Mouse (Mus musculus) testis, adult 2 months (tissue): Measurements from ENCODE around the gene Polrmt.

ENCODE experiments used
- CTCF ChIP-seq: fragments of 200-500 bp; IDR thresholded peaks from 2 replicates; pipeline ENCODE4 v1.5.1; 2012; ENCODE audit warnings: low read depth, mild to moderate bottlenecking, inconsistent platforms, low read length, moderate library complexity; ENCODE audit not compliant: control insufficient read depth, insufficient read depth, insufficient replicate concordance
- POLR2A ChIP-seq: fragments of 200-500 bp; IDR thresholded peaks from 2 replicates; pipeline ENCODE4 v1.6.1; 2012; ENCODE audit warnings: low read depth, mild to moderate bottlenecking, inconsistent platforms, low read length, moderate library complexity; ENCODE audit not compliant: control insufficient read depth

- TF ChIP-seq CTCF (no peak), POLR2A (no peak)
Measured at GRCm38 (mm10) chr10:79714996-79715395, 31.4 kb downstream of the Polrmt start.
